Mouse (Mus musculus) central nervous system, embryonic 14 days (tissue): ENCODE results near the gene Olfr1386. TPM values are rescaled to one million over a fixed set of nuclear protein-coding genes. Genes with fewer than 3 reads are reported as not detected.

Experiments used
- polyA plus RNA-seq: library from polyadenylated mRNA; depleted of rRNA; stranded (reverse); fragments of >200 nt; gene quantifications from 2 replicates; pipeline ENCODE4 v1.2.3, GENCODE M21; 2012; rRNA removed

Olfr1386 gene
- polyA plus RNA-seq: not detected in 2 replicates

DNA sequence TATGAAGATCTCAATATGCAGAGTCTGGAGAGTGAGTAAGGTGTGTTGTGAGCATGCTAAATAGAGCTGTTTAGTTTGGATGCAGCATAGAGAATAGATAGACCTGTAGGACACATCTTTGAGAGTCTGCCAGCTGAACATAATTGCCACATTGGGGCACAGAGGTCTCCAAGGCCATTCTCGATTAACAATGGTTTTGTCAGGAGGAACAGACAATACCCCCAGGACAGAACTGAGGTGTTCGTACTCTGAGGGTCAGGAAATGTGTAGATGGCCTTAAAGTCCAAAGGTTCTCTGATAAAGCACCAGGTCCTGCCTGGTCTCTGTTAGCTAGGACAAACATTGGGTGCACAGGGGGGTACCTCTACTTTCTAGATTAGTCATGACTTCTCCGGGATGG is at the start of gene Olfr1386:
Gene Olfr1386, plus strand, starts transcription at position 301 of the 400 bp plus-strand sequence.

DNA sequence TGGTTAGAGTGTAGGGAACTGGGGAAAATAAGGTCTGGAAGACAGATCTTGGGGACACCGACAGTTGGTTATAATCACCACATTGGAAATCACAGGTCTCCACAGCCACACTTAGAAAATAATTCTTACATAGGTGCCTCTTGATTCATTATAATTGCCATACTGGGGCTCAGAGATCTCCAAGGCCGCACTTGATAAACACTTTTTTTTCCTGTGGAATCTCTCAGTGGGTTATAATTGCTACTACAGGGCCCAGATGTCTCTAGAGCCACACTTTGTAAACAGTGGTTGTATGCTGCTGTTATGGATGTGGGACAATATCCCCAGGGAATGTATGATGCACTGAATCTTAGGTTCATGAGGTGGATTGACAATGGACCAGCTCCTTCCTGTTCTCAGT is 42.1 kb upstream of the Olfr1386 start, which contains the start of gene Olfr1389:
Gene Olfr1389, plus strand, starts transcription at position 301 of the 400 bp plus-strand sequence.

GRCm38 (mm10) chr11:49436411-49436810 is 28.4 kb upstream of the Olfr1386 start, which contains the start of gene Olfr1388:
TSS of gene Olfr1388 (plus strand) at chr11:49436624.

GRCm38 (mm10) chr11:49455043-49455442 is 9.8 kb upstream of the Olfr1386 start, which contains the start of gene Olfr1387:
TSS of gene Olfr1387 (plus strand) at chr11:49455343.

GRCm38 (mm10) chr11:49488770-49489169 is 23.9 kb downstream of the Olfr1386 start, which contains the start of gene Olfr1385:
TSS of gene Olfr1385 (plus strand) at chr11:49489070.

GRCm38 (mm10) chr11:49519348-49519747 is 54.5 kb downstream of the Olfr1386 start, which contains the start of gene Olfr1383:
TSS of gene Olfr1383 (plus strand) at chr11:49519648.

Other genes with a start within 250 kb of the Olfr1386 start
- gene Mgat1, start 220.9 kb upstream of the Olfr1386 start, polyA plus RNA-seq: 55.9 and 61.6 TPM in 2 replicates
- 0.20 and 0.21 TPM in 2 replicates for gene Olfr1393, start 186.7 kb upstream of the Olfr1386 start, polyA plus RNA-seq
- gene Olfr1392, start 179.8 kb upstream of the Olfr1386 start, polyA plus RNA-seq: 0.18 and 0.40 TPM in 2 replicates
- gene Olfr10, start 160.3 kb upstream of the Olfr1386 start, polyA plus RNA-seq: 0.01 TPM in 1 of 2 replicates, not detected in the other
- not detected in 2 replicates for gene Olfr1391, start 142.3 kb upstream of the Olfr1386 start, polyA plus RNA-seq
- gene Olfr1390, start 129.9 kb upstream of the Olfr1386 start, polyA plus RNA-seq: not detected in 2 replicates
- not detected in 2 replicates for gene Olfr1389, start 42.0 kb upstream of the Olfr1386 start, polyA plus RNA-seq
- gene Olfr1388, start 28.4 kb upstream of the Olfr1386 start, polyA plus RNA-seq: 0.13 and 0.16 TPM in 2 replicates
- gene Olfr1387, start 9.7 kb upstream of the Olfr1386 start, polyA plus RNA-seq: not detected in 2 replicates
- not detected in 2 replicates for gene Olfr1385, start 24.0 kb downstream of the Olfr1386 start, polyA plus RNA-seq
- not detected in 2 replicates for gene Olfr1384, start 41.7 kb downstream of the Olfr1386 start, polyA plus RNA-seq
- gene Olfr1383, start 54.6 kb downstream of the Olfr1386 start, polyA plus RNA-seq: not detected in 2 replicates
- gene Olfr1382, start 63.2 kb downstream of the Olfr1386 start, polyA plus RNA-seq: not detected in 2 replicates
- gene Olfr1381, start 78.4 kb downstream of the Olfr1386 start, polyA plus RNA-seq: not detected in 2 replicates
- gene Olfr1380, start 91.8 kb downstream of the Olfr1386 start, polyA plus RNA-seq: not detected in 2 replicates
- 2.2 and 3.3 TPM in 2 replicates for gene Flt4, start 144.2 kb downstream of the Olfr1386 start, polyA plus RNA-seq
- 0.14 and 0.19 TPM in 2 replicates for gene Scgb3a1, start 198.6 kb downstream of the Olfr1386 start, polyA plus RNA-seq
- gene Cnot6, start 247.7 kb downstream of the Olfr1386 start, polyA plus RNA-seq: 67.6 and 79.4 TPM in 2 replicates